ENCODE assay signal across 10 mouse cellular contexts in genomic region chr4:147340236-147340635, GRCm38 (mm10). TPM values are rescaled to one million over a fixed set of nuclear protein-coding genes. Genes with fewer than 3 reads are reported as not detected.
"Had no signal": no experiment of that assay in that cellular context is flagged by ENCODE, and none has a peak within 500 bp of the region (broad histone marks: within the 10 kb centered on the region; RNA-seq: fewer than 3 reads in every experiment).

No protein-coding gene starts in this region.

RNA-seq across cellular contexts. Expression of gene Zfp978, which starts 20.9 kb away (rescaled TPM):
- polyA plus RNA-seq: intestine, embryonic 16.5 days; limb, embryonic 12.5 days; macrophage; midbrain, postnatal 0 days; neural tube, embryonic 14.5 days; small intestine, adult 2 months; stomach, embryonic 16.5 days; thymus, adult 2 months had no signal

RNA-seq across cellular contexts. Expression of gene Zfp988, which starts 34.8 kb away (rescaled TPM):
- polyA plus RNA-seq: limb, embryonic 12.5 days; liver, embryonic 15.5 days; macrophage; midbrain, embryonic 13.5 days; small intestine, adult 2 months; thymus, adult 2 months had no signal
